Mouse (Mus musculus) kidney, adult 2 months (tissue): ENCODE data around the gene 4930402F06Rik.

Experiments
- CTCF ChIP-seq: fragments of 200-500 bp; conservative IDR thresholded peaks from 2 replicates; pipeline ENCODE4 v1.5.1; 2011; ENCODE audit warnings: low read depth, mild to moderate bottlenecking, control low read depth, low read length, moderate library complexity, mixed read lengths; ENCODE audit not compliant: insufficient read depth, insufficient read length
- POLR2A ChIP-seq: fragments of 200-500 bp; IDR thresholded peaks from one replicate; pipeline ENCODE4 v1.6.1; 2011; ENCODE audit warnings: low read depth, low read length, control low read depth

DNA sequence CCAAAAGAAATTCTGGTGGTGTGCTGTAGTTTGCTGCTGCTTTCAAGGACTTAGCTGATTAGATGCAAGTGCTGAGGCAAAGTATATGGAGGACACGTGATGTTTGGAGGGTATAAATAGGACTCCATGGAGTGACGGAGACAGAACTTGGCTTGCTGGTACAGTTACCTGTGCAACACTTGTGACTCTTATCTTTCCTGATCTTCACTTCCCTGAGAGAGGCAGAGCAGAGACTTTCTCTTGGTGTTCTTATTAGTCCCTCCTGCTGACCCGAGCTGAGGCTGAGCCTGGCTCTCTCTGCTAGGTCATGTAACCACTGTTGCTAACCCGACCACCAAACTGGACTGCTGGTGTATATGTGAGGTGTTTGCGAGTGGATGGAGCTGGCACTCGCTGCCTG, 12.5 kb upstream of the 4930402F06Rik start:
- no peak for TF ChIP-seq CTCF
- TF ChIP-seq POLR2A = no peak
